Mouse (Mus musculus) adipocyte (in vitro differentiated cells): ENCODE data around the gene Ndufa11.

ENCODE experiments used
- DNase-seq: peaks from one replicate; pipeline ENCODE4 v3.0.0-alpha.2; 2016; ENCODE audit warnings: low spot score

Gene Ndufa11

GRCm38 (mm10) chr17:56715914-56716654 is 1.5 kb upstream of the Ndufa11 start:
- peak; percentile 27 for DNase-seq

GRCm38 (mm10) chr17:56716655-56717362 is 758 bp upstream of the Ndufa11 start:
- DNase-seq, result peak; percentile 100

DNA sequence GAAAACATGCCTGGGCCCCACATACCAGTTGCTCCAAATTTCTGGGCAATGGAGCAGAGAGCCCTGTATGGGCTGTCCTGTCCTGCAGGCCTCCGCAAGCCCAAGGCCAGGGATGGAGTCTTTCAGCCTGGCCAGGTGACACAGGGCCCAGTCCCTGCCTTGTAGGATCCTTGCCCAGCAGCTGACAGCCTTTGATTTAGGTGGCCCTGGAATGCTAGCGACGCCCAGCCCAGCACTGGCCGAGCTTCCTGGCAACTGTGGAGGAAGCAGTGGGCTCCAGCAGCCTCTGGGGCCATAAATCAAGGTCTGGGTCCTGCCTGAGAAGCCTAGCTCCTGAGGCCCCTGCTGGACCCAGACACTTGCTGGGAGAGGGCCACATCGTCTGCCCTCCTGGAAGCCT is 4.9 kb downstream of the Ndufa11 start:
- DNase-seq, result no peak

GRCm38 (mm10) chr17:56723419-56724161 is 6.0 kb downstream of the Ndufa11 start:
- no peak for DNase-seq

DNA sequence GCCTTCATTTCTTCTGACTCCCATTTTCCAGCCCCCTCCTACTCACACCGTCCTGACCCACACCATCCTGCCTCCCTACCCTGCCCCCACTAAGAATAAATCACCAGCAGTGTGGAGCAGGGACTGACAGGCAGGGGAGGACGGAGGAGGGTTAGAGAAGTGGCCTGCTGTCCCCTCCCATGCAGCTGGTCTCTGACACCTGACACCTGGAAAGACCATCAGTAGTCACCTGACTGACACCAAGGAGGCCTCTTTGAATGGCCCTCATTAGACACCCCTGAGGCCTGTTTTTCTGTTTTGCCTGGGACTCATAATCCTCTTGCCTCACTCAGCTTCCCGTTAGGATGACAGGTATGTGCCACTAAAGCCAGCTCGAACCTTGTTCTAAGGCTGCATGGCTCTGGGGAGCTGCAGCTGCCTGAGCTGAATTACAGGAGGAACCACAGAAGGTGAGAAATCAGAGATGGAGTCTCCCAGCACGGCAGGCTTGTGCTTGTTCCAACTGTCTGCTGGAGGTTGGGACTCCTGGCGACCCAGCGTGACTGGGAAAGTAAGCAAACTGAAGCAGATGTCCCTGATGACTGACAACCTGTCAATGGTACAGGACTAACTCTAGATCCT is 9.6 kb downstream of the Ndufa11 start:
- DNase-seq, result no peak

DNA sequence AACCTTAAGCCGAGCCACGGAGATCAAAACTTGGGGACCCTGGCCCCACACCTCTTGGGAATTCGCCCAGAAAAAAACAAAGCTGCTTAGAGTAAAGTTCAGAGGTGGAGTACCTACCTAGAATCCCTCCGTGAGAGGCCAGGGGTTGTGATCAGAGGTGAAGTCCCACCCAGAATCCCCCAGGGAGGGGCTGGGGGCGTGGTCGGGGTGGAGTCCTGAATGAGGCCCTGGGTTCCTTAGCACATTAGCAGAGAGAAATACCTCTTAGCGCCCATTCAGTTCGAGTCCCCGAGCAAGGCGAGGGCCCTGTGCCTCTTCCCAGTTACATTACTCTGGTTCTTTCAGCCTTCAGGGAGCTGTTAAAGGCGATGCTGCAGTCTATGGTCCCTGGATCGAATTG is 10.1 kb downstream of the Ndufa11 start:
- no peak for DNase-seq

- no peak for DNase-seq
Observed at GRCm38 (mm10) chr17:56728117-56728516, 10.6 kb downstream of the Ndufa11 start.

GRCm38 (mm10) chr17:56729151-56729550 is 11.6 kb downstream of the Ndufa11 start:
- no peak for DNase-seq

GRCm38 (mm10) chr17:56729656-56730055 is 12.1 kb downstream of the Ndufa11 start:
- no peak for DNase-seq

DNA sequence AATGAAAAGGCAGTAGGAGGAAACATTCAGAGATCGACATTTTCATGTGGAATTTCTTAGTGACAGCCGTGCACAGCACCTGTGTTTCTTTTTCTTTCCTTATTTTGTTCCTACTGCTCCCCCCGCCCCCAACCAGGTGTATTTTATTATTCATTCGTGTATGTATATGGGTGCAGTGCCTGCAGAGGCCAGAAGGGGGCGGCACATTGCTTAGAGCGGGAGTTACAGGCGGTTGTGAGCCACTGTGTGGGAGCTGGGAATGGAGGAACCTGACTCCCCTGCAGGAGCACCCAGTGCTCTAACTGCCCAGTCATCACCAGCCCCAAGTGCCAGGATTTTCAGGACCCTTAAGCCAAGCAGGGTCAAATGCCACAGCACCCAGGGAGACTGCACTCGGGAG is 19.0 kb downstream of the Ndufa11 start:
- DNase-seq, result no peak

GRCm38 (mm10) chr17:56738221-56738620 is 20.7 kb downstream of the Ndufa11 start:
- no peak for DNase-seq

GRCm38 (mm10) chr17:56740118-56740787 is 22.7 kb downstream of the Ndufa11 start:
- no peak for DNase-seq

DNA sequence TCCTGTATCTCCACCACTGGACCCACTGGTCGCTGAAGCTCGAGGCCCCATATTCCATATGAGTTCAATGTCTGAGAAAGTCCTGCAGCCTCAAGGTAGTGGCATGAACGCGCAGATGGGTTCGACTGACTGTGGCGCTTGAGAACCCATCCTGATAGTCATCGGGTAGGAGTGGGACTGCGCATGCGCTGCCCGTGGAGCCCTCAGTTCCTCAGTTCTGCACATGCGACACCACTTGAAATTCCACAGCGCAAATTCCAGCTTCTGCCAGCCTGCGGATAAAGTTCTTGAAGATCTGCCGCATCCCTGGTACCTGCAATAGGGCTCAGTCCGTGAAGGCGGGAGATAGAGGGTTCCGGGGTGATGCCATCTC is 23.2 kb downstream of the Ndufa11 start:
- DNase-seq, result no peak

DNA sequence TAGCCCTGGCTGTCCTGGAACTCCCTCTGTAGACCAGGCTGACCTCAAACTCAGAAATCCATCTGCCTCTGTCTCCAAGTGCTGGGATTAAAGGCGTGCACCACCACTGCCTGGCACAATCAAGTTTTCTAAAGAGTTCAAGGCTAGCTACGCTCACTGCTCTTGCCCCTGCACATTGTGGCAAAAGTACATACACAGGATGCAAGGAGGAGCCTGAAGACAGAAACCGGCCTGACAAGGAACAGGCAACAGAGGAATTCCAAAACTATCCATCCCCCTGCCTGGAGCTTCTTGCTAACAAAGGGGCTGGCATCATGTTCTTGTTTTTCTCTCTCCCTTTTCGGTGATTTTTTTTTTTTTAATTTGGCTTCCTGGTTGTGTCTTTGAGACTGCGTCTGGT is 26.6 kb downstream of the Ndufa11 start:
- DNase-seq, result no peak

DNA sequence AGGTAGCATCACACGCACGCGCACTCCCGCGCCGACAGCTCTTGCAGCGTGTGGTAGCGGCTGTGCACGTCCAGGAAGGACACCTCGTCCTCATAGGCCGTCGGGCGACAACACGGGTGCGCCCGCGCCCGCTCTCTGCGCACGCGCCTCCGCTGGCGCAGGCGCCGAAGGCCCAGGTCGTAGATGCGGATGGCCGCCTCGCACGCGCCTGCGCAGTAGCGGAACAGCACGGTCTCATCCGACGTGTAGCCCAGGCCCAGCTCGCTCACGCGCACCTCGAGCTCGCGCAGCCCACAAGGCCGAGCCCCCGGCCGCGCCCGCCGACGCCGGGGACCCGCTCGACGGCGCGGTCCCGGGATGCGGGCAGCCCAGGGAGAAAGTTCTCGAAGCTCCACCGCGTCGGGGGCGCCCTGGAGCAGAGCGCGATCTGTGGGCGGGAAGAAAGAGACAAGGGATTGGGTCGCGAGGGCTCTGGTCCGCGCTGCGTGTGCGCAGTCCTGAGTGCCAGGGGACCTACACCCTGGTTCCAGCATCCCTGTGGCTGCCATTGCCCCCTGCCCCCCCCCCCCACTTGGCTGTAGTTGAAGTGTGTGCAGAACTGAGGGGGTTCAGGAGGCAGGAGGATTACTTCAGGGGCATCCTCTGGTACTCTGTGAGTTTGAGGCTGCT is 34.0 kb downstream of the Ndufa11 start:
- DNase-seq, result no peak

DNA sequence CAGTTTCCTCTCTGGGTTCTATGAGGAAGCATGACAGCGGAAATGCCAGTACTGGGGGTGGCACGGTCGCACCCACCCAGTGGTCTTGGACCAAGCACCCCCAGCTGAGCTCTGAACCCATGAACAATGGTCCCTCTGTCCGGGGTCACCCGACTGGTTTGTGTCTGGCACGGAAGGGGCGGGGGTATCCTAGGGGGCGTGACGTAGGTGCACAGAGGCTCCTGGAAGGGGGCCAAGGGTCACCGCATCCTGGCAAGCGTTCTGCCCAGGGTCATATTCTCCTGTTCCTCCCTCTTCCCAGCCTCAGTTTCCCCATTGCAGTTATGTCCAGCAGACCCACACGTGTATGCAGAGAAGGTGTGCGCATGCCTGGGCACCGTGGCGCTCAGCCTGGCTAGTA is 35.9 kb downstream of the Ndufa11 start:
- no peak for DNase-seq

DNA sequence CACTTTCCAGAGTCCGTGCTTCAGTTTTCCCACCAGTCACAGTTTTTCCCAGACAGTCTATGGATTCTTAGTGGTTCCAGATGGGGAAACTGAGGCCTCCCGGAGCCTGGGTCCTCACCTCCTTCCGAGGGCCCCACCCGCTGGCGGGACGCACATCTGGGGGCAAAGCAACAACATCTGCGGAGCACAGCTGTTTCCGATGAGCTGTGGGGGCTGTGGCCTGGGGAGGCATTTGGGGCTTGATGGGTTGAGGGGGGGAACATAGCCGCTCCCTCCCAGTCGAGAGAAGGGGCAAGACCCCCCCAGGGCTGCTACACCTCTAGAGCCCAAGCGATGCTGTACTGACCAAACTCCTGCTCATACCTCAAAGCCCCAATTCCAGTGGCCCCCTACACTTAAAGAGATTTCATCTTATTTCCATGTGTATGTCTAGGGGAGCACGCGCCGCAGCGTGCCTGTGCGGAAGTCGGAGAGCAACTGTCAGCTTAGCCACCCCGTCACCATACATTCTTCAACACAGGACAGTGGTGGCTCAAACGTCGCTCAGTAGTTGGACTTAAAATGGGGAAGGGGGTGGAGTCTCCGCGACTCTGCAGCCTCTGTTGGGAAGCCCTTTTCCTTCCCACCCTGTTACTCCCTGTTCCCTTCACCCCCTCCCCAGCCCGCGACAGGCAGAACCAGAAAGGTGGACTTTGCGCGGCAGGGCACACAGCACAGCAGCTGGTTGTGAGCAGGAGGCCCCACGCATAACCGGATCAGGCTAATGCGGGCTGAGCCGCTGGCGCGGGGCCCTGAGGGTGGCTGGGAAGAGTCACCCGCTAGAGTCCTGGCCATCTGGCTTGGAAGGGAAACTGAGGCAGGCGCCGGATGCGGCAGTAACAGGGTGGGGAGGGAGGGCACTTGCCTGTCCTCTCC is 37.0 kb downstream of the Ndufa11 start:
- no peak for DNase-seq

DNA sequence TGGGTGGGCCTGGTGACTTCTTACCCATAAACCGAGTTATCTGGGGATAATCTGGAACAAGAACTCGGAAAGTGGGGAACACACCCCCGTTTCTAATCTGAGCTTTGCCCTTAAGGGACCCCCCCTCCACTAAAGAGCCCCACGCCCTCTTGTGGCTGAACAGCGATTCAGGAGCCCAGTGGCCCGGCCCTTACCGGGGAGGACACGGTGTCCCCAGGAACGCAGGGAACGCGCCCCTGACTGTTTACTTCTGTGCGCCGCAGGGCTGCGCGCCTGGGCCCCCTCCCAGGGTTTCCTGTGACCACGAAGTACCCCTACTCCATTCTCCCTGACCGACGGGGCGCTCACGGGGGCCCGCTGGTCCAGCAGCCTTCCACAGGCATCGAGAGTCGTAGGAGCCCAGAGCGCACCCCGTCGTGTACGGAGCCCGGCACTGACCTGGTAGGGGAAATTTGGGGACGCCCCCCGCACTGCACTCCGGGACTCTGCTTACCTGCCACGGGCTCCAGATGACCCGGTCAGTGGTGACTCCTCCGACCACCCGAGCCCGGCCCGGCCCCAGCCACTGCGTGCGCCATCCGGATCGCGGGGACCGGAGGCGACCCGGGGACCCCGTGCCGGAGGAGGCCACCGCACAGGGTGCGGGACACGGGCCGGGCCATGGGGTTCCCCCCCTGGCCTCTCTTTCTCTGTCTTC is 39.3 kb downstream of the Ndufa11 start:
- no peak for DNase-seq

DNA sequence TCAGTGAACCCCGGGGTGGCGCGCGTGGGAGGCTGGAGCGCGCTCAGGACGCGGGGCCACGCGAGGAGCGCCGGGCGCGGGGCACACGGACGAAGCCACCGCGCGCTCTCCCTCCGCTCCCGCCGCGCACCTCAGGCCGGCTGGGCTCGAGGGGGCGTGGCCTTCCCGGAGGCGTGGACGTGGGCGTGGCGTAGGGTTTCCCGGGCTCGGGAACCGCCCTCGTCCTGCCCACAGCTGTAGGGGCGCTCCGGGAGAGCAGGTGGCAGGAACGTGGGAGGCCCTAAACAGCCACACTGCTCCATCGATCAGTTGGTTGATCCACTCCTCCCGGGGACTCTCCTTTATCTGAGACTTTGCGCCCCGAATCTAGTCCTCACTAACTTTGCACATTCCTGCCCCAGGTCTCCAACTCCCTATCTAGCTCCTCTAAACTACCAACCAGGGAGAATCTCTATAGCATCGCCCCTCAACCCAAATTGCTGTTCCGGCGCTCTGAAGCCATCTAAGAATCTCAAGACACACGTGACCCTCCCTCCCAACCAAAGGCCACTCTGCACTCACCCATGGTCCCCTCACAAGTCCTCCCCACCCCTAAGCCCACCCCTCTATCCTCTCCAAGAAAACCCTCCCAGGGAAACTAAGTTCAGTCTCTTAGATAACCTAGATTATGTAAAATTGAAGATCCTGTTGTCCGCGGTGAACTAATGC is 40.0 kb downstream of the Ndufa11 start, which contains the start of gene Nrtn:
Nrtn (minus strand) TSS at position 115 of the 708 bp plus-strand sequence.
- no peak for DNase-seq
